Mouse (Mus musculus): ENCODE data around the gene Nwd2. TPM values are rescaled to one million over a fixed set of nuclear protein-coding genes. Genes with fewer than 3 reads are reported as not detected.

Nwd2 gene
- total RNA-seq (2021) (not detected), polyA plus RNA-seq (2012; rRNA removed) (not detected in 2 replicates)
- long read RNA-seq, result 0 reads

DNA sequence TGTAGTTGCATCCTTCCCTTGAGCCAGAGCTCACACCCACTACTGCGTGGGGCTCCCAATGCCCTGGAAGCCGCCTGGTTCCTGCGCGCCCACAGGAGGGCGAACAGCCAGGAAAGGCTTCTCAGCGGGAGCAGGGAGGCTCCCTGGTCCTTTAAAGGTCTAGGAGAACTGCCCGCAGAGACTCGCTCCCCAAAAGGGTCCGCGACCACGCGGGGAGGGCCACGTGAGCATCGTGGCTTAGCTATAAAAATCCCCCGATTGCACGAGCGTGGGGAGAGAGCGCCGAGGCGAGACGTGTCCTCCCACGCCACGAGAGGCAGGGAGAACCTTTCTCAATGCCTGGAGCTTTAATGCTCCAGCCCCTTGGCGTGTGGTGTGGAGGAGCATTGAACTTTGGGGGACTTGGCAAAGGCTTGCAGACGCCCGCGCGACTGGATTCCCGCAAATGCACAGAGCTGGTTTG is at the start of gene Nwd2:
TSS of gene Nwd2 (plus strand) at position 33 of the 463 bp plus-strand sequence.
- no peak for DNase-seq

DNA sequence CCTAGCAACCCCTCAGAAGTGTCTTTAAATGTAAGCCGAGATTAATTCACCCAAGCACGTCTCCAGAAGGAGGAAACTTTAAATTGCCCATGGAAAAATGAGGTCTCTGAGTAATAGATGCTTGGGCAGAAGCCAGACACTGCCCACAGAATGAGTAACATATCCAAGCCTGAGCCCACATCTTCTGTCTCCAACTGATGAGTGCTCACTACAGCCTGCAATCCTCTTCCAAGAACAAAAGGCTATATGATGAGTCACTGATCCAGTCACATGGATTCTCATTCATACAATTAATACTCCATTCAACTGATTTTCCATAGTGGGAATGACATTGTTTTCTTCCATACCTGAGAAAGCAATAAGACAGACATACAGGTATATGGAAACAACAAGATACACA is 41.5 kb upstream of the Nwd2 start:
- no peak for DNase-seq

DNA sequence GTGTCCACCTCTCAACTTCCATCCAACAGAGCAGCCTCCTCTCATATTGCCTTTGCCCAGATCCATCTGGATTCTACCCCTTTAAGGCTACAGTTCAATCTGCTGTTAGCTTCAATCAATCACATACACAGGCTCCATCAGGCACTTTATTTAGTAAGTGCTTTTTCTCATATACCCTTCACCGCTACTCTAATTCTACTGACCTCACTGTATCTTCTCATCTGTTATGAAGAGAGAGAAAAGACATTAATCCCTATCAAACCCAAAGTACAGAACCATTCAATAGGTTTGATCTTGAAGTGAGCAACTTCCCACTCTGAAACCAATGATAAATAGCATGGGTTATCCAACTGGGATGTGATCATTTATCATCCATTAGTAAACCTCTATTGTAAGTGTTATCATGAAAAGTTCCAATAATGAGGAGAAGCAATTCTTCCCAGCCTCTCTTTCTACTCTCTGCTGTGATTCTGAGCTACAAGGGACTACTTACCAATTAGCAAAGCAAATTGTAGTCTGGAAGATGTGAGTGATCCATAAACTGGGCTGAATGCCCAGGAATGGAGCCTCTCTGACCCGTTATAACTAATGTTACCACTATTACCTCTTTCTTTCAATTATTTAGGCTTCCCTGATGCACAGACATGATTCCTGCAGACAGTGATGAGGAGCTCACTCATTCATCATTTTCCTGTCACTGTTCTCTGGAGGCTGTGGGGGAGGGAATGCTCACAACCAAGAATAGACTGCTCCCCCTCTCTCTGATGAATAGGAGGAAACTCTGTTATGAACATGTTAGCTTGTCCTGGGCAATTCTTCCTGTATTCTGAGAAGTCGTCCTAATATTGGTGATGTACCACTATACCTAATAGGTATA is 31.9 kb upstream of the Nwd2 start:
- DNase-seq, result no peak

DNA sequence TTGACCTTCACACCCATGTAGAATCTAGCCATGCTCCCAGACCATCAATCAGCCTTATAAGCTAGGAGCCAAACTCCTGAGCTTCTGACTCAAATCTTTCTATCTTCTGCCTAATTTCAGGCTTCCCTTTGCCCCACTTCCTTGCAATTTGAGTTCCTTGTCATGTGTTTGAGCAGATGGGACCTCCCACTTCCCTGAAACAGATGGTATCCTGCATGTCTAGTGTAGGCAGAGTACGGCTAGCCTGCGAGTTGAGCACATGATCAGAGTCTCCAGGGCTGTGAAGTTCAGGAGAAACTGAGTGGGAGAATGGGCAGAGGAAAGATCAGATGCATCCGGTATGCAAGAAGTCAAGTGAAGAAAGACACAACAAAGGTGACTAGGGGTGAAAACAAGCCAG is 24.8 kb upstream of the Nwd2 start:
- DNase-seq, result no peak

DNA sequence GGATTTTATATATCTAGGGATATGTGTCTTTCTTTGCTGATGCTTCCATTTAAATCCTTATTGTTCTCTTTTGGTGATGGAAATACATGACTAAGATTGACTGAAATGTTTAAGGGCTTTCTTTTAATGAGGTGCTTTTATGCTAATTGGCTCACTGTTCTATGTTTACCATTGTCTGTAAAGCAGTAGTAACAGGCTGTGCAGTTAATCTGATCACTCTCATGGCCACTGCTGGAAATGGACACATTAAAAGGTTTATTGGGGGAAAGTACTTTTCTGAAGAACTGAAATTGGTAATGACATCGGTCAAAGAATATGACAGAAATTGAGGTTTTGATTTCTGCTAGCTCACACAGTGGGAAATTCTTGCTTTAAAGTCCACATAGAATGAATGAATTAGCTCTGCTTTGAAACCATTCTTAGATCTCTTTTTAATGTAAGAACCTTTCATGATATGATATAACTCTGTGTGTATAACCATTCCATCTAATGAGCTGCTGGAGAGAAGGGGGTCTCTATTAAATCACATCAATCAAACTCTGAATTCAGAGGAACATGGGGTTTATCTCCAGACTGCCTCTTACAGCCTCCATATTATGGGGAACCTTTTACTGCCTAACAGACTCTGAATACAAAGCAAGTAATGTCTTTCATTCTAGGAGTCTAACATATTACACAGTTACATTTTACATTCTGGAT is 20.9 kb upstream of the Nwd2 start:
- no peak for DNase-seq

DNA sequence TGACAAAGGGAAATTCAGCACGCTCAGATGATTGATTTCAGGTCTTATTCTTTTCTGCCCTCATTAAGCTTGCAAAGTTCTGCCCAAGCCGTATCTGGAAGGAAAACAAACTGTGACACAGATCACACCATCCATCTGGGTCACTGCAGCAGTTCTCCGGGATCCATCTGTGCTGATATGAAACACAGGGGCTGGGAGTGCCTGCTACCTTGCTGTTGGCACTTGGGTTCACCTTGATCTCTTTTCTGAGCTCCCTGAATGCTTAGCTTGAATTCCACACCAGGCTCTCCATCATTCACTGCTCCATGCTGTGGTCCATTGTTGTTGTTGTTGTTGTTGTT is 20.4 kb upstream of the Nwd2 start:
- no peak for DNase-seq

DNA sequence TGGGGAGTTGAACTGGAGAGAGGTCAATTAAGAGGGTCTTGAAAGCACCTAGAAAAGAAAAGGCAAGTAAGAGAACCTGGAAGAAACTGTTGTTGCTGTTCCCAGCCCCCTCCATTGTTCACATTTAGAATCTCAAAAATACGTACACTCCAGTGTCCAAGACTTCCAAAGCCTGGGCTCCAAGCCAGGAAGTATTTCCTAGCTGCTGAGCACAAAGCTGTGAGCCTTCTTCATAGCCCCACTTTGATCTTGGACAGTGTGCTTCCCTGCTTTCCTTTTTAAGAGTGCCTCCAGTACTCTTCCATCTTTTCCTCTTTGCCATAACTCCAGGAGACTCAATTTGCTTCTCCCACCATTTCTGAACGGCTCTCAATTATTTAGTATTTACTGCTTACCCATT is 14.3 kb upstream of the Nwd2 start:
- no peak for DNase-seq

DNA sequence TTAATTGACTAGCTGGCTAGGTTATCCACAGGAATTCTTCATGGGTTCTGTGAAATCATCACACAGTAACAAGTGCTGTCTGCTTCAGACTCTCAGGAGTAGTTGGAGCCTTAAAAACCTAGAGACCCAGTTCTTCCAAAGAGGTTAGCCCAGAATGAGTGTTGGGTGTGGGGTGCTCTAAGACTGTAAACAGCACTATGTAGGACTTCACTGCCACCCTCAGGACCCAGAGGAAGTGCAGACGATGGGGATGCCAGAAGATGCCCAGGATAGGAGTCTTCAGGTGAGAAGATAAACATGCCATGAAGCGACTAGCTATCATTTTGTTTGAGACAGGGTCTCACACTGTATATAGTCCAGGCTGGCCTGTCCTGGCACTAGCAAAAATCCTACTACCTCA is 715 bp upstream of the Nwd2 start:
- no peak for DNase-seq

DNA sequence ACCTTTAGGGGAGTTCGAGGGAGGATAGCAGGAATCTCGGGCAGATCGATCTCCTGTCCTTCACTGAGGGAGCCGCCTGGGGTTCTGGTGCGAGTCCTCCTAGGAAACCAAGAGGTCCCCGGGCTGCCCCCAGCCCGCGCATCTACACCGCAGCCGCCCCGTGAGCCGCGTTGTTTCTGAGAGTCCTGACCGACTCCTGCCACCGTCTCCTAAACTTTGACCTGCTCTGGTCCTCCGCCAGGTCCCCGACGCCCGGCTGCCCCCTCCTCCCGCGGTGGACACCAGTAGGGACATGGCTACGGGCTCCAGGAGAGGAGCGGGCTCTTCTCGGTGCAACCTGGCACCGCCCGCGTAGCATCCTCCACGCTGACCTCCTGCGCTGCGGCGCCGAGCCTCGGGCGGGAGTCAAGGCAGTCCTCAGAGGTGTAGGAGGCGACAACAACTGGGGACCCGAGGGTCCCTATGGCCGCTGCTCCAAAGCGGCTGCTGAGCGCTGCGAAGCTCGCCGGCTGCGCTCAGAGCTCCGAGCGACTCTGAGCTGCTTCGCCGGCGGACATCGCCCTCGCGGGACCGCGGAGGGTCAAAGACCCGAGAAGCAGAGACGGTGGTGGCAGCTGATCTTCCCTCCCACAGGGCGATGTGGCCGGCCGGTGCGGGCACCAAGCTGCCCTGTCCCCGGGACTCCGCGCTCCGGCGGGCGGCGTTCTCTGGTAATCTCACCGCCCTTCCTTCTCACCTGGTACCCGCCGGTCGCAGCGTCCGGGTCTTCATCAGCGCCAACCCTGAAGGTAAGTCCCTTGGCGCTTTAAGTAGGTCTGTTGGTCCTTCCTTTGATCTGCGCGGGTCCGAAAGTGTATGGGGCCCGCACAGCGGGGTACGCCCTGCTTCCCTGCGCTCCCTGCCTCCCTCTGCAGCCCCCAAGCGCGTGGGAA is 897 bp downstream of the Nwd2 start:
- no peak for DNase-seq

DNA sequence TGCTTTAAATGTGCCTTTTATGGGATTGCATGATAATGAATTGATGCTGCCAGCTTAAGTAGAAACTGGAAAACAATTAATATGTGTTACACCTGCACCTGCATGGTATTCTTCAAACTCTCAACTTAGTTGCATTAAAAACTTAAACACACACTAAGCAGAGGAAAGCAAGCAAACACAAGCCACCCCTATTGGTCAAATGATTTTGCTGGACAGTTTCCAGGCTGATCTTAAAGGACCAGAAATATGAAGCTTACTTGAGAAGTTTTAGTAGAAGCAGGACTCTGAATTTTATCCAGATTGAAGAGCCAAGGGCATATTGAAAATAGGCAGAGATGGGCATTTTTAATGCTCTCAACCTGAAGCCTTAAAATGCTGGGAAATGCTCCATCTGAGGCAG is 2.9 kb downstream of the Nwd2 start:
- no peak for DNase-seq

DNA sequence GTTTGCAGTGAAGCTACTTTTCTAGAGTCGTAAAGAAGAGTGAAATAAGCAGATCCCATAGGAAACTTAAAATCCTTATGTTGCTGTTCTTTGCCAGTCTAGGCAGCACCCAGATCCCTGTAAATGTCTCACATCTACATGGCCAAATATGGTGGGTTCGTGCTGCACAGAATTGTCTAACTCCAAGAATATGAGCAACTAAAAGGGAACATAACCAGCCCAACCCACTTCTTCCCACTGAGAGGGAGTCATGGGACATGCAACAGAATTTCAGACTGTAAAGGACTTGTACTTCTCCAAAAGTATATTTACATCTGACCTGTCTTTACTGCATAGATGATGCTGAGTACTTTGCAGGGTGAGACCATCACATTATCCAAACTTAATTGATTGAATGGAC is 3.8 kb downstream of the Nwd2 start:
- no peak for DNase-seq

DNA sequence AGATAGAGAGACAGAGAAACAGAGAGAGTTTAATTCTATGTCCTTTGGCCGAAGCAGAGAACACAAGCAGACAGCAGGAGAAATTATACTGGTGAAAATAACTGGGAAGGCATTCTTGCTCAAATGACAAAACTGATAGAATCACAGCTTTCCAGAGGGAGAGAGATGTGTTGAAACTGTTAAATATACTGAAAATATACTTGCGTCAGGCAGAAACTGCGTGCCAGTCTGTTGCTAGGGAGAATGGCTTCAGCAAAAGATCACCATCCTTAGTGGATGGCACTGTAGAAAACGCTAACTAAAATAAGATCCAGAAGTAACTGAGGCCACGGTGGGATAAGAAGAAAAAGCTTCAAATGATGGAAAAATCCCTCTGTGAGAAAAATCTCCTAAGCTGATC is 18.0 kb downstream of the Nwd2 start:
- no peak for DNase-seq

DNA sequence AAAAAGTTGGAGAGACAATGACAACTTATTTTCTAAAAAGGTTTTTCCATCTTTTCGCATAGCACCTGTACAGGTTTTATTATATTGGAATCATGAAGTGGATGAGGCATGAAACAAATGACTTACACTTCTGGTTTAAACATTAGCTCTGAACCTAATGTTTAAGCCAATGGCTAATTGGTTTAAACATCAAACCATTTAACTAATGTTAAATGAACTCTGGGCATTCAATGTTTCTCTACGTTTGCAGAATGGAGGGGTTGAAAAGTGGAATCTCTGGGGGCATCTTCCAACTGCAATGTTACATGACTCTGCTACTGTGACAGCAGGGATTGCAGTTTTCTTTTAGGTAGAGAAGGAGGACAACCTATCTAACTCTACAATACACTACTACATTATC is 27.0 kb downstream of the Nwd2 start:
- no peak for DNase-seq

DNA sequence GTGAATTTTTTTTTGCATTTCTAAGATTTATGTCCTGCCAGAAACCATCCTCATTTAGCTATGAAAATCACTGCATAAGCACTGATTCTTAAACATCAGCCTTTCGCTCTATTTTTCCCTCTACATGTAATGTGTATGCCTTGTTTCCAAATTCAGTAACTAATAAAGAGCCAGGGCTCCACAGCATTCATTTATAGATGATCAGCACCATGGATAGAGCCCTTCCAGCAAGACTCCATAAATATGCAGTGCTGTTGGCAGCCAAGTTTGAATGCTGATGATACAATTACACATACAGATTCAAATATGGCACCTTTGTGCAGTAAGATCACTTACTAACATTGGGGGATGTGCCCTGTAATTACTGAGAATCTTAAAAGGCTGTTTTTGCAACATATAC is 40.2 kb downstream of the Nwd2 start:
- no peak for DNase-seq

DNA sequence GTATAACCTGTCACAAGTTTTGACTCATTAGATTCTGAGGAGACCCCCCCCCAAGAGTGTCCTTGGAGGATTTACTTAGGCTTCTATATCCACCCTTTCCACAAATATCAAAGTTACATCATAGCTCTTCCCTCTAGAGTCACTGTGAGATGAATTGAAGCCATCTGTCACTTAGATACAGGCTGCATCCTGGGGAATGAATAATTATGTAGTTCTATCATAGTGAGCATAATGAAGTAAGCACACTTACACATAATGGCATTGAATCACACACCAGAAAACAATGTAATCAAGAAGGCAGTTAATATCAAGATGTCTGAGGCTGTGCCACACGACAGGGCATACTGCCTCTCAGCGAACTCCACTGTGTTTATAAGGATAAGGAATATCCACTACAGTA is 47.9 kb downstream of the Nwd2 start:
- no peak for DNase-seq

DNA sequence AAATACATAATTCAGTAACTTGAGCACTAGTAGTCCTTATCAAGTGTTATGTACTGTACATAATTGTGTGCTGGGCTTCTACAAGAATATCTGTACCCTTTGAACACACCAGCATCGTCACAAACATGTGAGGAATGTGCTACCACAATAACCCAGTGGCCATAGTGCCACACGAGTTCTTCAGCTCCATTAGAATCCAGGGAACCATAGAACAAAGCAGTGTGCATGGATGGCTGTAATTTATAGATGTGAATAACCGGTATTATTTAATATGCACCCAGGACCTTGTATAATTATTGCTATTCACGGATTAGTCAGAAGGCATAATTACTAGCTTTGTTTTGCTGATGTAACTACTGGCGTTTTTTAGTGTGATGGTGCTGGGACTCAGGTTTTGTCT is 48.3 kb downstream of the Nwd2 start:
- DNase-seq, result no peak

DNA sequence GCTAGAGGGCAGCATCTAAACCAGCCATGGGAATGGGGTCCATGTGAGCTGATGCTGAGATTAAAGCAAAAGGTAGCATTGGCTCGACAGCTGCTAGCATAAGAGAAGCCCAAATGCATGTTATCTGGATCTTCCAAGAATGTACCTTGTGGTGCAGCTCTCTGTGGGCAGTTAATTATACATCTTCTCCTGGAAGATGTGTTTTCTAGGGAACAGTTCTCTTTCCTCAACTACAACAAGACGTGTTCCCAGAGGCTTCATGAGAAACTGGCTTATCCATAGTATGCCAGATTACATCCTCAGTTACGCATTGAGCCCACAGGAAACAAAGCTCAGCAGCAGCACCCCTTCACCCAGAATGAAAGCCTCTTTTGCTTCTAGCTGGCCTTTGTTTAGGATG is 80.1 kb downstream of the Nwd2 start:
- DNase-seq, result no peak

DNA sequence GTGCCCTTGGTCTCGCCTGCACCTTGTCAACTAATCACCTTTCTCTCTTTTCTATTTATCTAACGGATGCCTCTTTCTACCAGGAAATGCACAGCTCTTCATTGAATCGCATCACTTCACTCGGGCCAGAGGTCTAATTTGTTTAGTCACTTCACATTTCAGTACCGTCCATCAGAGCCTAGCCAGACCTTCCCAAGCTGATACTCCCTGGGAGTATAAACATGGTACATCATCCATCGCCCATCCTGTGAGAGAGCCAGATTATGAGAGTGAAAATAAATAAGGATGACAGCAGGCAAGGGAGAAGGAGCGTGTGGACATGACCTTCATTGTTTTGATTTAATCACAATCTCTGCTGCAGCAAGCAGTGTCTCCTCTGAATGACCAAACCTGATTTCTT is 86.6 kb downstream of the Nwd2 start:
- DNase-seq, result no peak

DNA sequence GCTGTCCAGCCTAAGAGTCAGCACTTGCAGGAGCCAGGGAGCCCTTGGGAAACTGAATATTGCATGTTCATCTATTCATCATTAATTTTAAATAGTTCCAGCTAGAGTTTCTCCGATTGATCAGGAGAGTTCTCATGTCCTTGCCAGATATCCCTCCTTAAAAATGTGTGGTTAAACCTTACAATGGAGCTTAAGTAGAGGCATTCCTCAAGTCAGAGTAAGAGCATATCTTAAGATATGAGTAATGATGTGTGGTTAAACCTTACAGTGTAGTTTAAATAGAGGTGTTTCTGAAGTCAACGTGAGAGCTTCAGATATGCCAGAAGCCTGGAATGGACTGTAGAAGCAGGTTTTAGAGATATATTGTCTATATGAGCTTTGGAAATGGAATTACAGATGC is 94.5 kb downstream of the Nwd2 start:
- no peak for DNase-seq

DNA sequence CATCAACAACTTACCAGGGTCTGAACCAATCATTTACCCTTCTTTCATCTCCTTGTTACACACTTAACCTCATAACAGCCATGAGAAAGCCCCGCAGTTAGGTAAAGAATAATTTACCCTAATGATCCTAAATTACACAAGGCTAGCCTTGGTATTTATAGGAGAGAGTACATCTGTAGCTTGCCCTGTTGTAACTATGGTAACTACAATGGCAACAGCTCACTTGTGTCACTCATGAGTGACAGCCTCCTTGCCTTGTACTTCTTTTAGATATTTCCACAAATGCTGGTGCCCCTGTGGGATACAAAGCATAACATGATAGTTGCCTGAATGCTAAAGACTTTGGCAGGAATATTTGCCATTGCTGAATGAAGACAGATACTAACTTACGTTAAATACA is 99.4 kb downstream of the Nwd2 start:
- DNase-seq, result no peak

DNA sequence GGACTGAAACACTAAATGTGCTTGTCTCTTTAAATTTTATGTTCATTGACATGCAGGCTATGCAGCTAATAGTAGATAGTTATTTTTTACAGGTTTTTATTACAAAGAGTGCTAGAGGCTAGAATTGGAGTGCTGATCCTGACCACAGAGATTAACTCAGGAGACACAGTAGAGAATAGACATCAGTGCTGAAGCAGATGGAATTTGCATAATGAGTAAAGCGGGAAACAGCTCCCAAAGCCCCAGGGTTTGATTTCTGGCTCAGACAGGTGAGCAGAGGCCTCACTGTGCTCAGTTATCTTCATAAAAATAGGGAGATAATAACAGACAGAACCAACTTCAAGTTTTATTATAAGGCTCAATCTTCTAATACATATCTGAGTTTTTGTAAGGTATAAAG is 99.9 kb downstream of the Nwd2 start:
- no peak for DNase-seq

DNA sequence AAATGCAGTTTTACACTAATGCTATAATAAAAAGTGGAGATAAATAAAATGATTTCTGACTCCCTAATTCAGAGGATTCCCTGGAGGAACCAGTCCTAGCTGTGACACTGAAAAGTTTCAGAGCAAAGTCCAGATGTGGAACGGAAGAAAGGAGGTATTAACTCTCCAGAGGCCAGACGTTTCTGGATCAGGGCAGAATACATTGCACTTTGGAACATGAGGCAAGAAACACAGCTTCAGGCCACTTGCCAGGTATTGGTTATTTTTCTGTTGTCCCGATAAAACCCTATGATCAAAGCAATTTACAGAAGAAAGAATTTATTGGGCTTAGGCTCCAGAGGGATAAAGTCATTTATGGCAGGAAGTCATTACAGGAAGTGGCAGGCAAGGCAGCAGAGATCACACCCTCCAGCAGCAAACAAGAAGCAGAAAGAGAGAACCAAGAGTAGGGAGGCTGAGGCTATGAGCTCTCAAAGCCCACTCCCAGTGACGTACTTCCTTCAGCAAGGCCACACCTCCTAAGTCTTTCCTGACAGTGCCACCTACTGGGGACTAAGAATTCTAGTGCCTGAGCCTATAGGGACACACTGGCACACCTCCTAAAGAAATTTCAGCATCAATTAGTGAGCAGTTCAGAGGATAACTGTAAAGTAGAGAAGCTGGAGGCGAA is 106.3 kb downstream of the Nwd2 start:
- DNase-seq, result no peak
